Mouse (Mus musculus) hindbrain, embryonic 12.5 days (tissue): Measurements from ENCODE around the gene Olfr571. TPM values are rescaled to one million over a fixed set of nuclear protein-coding genes. Genes with fewer than 3 reads are reported as not detected.

Experiments
- ATAC-seq: fragments of 200-750 bp; cut with Nextera tagmentation; 2 replicates; pipeline ENCODE4 v1.8.0; 2017; ENCODE audit warnings: moderate TSS enrichment; ENCODE audit not compliant: low FRiP score
- H3K27ac ChIP-seq: fragments of 300-500 bp; sonication (generic); 2 replicates; pipeline ENCODE4 v1.5.1; 2016; ENCODE audit warnings: mild to moderate bottlenecking
- H3K27me3 ChIP-seq: fragments of 300-500 bp; sonication (generic); 2 replicates; pipeline ENCODE4 v1.6.1; 2016; ENCODE audit warnings: mild to moderate bottlenecking
- H3K36me3 ChIP-seq: fragments of 300-500 bp; sonication (generic); 2 replicates; pipeline ENCODE4 v1.6.1; 2016; ENCODE audit warnings: mild to moderate bottlenecking
- H3K4me1 ChIP-seq: fragments of 300-500 bp; sonication (generic); 2 replicates; pipeline ENCODE4 v1.6.1; 2016
- H3K4me2 ChIP-seq: fragments of 300-500 bp; sonication (generic); replicated peaks from 2 replicates; pipeline ENCODE4 v1.6.1; 2016; ENCODE audit warnings: mild to moderate bottlenecking
- H3K4me3 ChIP-seq: fragments of 300-500 bp; sonication (generic); 2 replicates; pipeline ENCODE4 v1.5.1; 2016; ENCODE audit warnings: mild to moderate bottlenecking
- H3K9ac ChIP-seq: fragments of 300-500 bp; sonication (generic); 2 replicates; pipeline ENCODE4 v1.6.1; 2016; ENCODE audit warnings: mild to moderate bottlenecking, moderate library complexity
- H3K9me3 ChIP-seq: fragments of 300-500 bp; sonication (generic); replicated peaks from 2 replicates; pipeline ENCODE4 v1.6.1; 2016; ENCODE audit warnings: mild to moderate bottlenecking
- WGBS: fragments of 180-500 bp; shearing (Covaris S2); methylation state at CpG from one replicate; pipeline ENCODE4 v1.1.7; 2016; 5-methylcytosine and 5-hydroxymethylcytosine counted together
- polyA plus RNA-seq: library from polyadenylated mRNA; unstranded; fragments of >200 nt; fragmentation: Nextera tagmentation; extraction: Ambion mirVana; gene quantifications from 2 replicates; pipeline ENCODE4 v1.2.1, GENCODE M21; 2016

Gene Olfr571
- polyA plus RNA-seq, 1 experiment from 2014 or later: not detected

- Histone ChIP-seq H3K9me3 (no peaks in the 10 kb centered on the region), H3K4me3 (no peak overlapping the region), H3K4me2 (no peak overlapping the region), H3K9ac (no peak overlapping the region), H3K36me3 (no peaks in the 10 kb centered on the region), H3K4me1 (0 out of 2 replicates have a peak, but pooled peaks cover 4% of the 10 kb centered on the region), H3K27ac (no peak overlapping the region), H3K27me3 (no peaks in the 10 kb centered on the region)
- no peak for ATAC-seq
- 50% methylated on average over 1 of the region's 1 CpGs for WGBS
Measured at GRCm38 (mm10) chr7:102915261-102915660, 2.1 kb downstream of the Olfr571 start.

DNA sequence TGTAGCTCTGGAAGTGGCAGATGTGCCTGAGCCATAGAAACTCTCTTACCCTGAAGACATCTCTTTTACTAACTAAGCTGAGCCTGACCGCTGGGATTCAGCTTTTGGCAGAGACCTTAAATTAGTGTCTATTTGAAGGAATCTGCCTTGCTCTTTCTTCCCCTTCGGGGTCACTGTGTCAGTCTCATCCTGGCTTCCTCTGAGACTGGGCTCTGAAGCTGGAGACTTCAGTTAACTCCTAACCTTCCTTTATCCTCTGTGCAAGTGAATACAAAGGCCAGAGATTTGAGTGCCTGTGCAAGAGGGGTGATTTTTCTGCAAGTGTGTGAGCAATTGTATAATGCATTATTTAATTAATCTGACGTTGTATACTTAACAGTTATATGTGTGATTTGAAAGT is 26.6 kb downstream of the Olfr571 start, which contains the start of gene Olfr569:
Olfr569 (minus strand) TSS at position 101 of the 400 bp plus-strand sequence.
- H3K4me2 ChIP-seq: no peak within 1 kb of the TSS
- no peak within 1 kb of the TSS for H3K4me3 ChIP-seq
- no peak within 1 kb of the TSS for H3K27ac ChIP-seq
- ATAC-seq: no peak
- no peaks in the 10 kb centered on the region for H3K27me3 ChIP-seq
- no peaks in the 10 kb centered on the region for H3K4me1 ChIP-seq
- H3K9ac ChIP-seq: no peak within 1 kb of the TSS
- H3K9me3 ChIP-seq: no peaks in the 10 kb centered on the region
- no peaks in the 10 kb centered on the region for H3K36me3 ChIP-seq
- 66% methylated on average over 3 of the region's 3 CpGs for WGBS

DNA sequence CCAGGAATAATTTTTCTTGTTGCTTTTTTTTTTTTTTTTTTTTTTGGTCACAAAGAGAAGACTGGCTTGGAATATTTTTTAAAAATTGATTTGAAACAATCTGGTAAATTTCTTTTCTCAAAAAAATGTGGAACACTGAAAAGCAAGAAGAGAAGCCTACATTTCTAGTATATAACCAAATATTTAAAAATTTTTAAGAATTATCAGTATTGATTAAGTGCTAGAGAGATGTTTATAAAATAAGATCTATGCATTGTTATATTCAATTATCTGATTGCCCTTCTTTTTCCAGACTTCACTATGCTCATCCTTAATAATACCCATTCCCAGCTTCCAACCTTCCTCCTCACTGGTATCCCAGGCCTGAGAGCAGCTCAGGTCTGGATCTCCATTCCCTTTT is 40.5 kb downstream of the Olfr571 start, which contains the start of gene Olfr568:
Olfr568 (plus strand) TSS at position 301 of the 400 bp plus-strand sequence.
- H3K9ac ChIP-seq: no peak within 1 kb of the TSS
- no peaks in the 10 kb centered on the region for H3K36me3 ChIP-seq
- no peaks in the 10 kb centered on the region for H3K9me3 ChIP-seq
- ATAC-seq: no peak
- H3K4me1 ChIP-seq: no peaks in the 10 kb centered on the region
- no peak within 1 kb of the TSS for H3K4me3 ChIP-seq
- no peak within 1 kb of the TSS for H3K4me2 ChIP-seq
- no peaks in the 10 kb centered on the region for H3K27me3 ChIP-seq
- H3K27ac ChIP-seq: no peak within 1 kb of the TSS

- H3K36me3 ChIP-seq: no peaks in the 10 kb centered on the region
- H3K27me3 ChIP-seq: no peaks in the 10 kb centered on the region
- no peak within 1 kb of the TSS for H3K9ac ChIP-seq
- H3K4me2 ChIP-seq: no peak within 1 kb of the TSS
- H3K4me3 ChIP-seq: no peak within 1 kb of the TSS
- WGBS: 88% methylated on average over 1 of the region's 1 CpGs
- H3K9me3 ChIP-seq: no peaks in the 10 kb centered on the region
- no peaks in the 10 kb centered on the region for H3K4me1 ChIP-seq
- no peak within 1 kb of the TSS for H3K27ac ChIP-seq
- ATAC-seq: no peak
Measured at GRCm38 (mm10) chr7:102858665-102859064, 58.7 kb downstream of the Olfr571 start, which contains the start of gene Olfr566. Gene Olfr566, minus strand, starts transcription at chr7:102858765.

- Histone ChIP-seq H3K27me3 (no peaks in the 10 kb centered on the region), H3K9ac (no peak overlapping the region), H3K9me3 (no peaks in the 10 kb centered on the region), H3K4me1 (no peaks in the 10 kb centered on the region), H3K27ac (no peak overlapping the region), H3K4me3 (no peak overlapping the region), H3K4me2 (no peak overlapping the region), H3K36me3 (no peaks in the 10 kb centered on the region)
- ATAC-seq: no peak
Measured at GRCm38 (mm10) chr7:102855807-102856206, 61.5 kb downstream of the Olfr571 start.

Other genes starting within 250 kb of the Olfr571 start
- gene Trim68, start 230.2 kb downstream of the Olfr571 start, polyA plus RNA-seq: 9.6 and 12.5 TPM in 2 replicates
- not detected in 2 replicates for gene Olfr557, start 221.6 kb downstream of the Olfr571 start, polyA plus RNA-seq
- 0.18 and 0.48 TPM in 2 replicates for gene Olfr558, start 215.3 kb downstream of the Olfr571 start, polyA plus RNA-seq
- gene Olfr33, start 198.5 kb downstream of the Olfr571 start, polyA plus RNA-seq: not detected in 2 replicates
- gene Olfr559, start 190.0 kb downstream of the Olfr571 start, polyA plus RNA-seq: not detected in 2 replicates
- not detected in 2 replicates for gene Olfr560, start 158.2 kb downstream of the Olfr571 start, polyA plus RNA-seq
- gene Olfr78, start 158.1 kb downstream of the Olfr571 start, polyA plus RNA-seq: 0.10 and 0.13 TPM in 2 replicates
- not detected in 2 replicates for gene Olfr561, start 146.3 kb downstream of the Olfr571 start, polyA plus RNA-seq
- not detected in 2 replicates for gene Olfr564, start 114.1 kb downstream of the Olfr571 start, polyA plus RNA-seq
- gene Olfr566, start 58.8 kb downstream of the Olfr571 start, polyA plus RNA-seq: not detected in 2 replicates
- gene Olfr568, start 40.4 kb downstream of the Olfr571 start, polyA plus RNA-seq: not detected in 2 replicates
- not detected in 2 replicates for gene Olfr569, start 26.7 kb downstream of the Olfr571 start, polyA plus RNA-seq
- not detected in 2 replicates for gene Olfr570, start 23.0 kb downstream of the Olfr571 start, polyA plus RNA-seq
- gene Olfr572, start 6.9 kb upstream of the Olfr571 start, polyA plus RNA-seq: not detected in 2 replicates
- gene Olfr573-ps1, start 25.0 kb upstream of the Olfr571 start, polyA plus RNA-seq: not detected in 2 replicates
- gene Olfr574, start 30.9 kb upstream of the Olfr571 start, polyA plus RNA-seq: not detected in 2 replicates
- not detected in 2 replicates for gene Olfr575, start 41.2 kb upstream of the Olfr571 start, polyA plus RNA-seq
- gene Olfr576, start 45.1 kb upstream of the Olfr571 start, polyA plus RNA-seq: not detected in 2 replicates
- gene Olfr577, start 58.4 kb upstream of the Olfr571 start, polyA plus RNA-seq: not detected in 2 replicates
- not detected in 2 replicates for gene Olfr578, start 71.8 kb upstream of the Olfr571 start, polyA plus RNA-seq
- gene Olfr582, start 120.5 kb upstream of the Olfr571 start, polyA plus RNA-seq: not detected in 2 replicates
- gene Olfr583, start 133.8 kb upstream of the Olfr571 start, polyA plus RNA-seq: not detected in 2 replicates
- not detected in 2 replicates for gene Olfr584, start 164.3 kb upstream of the Olfr571 start, polyA plus RNA-seq
- not detected in 2 replicates for gene Olfr585, start 180.2 kb upstream of the Olfr571 start, polyA plus RNA-seq
- gene Olfr586, start 208.1 kb upstream of the Olfr571 start, polyA plus RNA-seq: not detected in 2 replicates
- gene Olfr588-ps1, start 223.3 kb upstream of the Olfr571 start, polyA plus RNA-seq: not detected in 2 replicates
- not detected in 2 replicates for gene Olfr589, start 238.8 kb upstream of the Olfr571 start, polyA plus RNA-seq